ENCODE assay signal across 7 mouse cellular contexts in genomic region chr1:60179376-60179775, GRCm38 (mm10). TPM values are rescaled to one million over a fixed set of nuclear protein-coding genes. Genes with fewer than 3 reads are reported as not detected.
DNase-seq lines count a peak whose midpoint lies in the region; ATAC-seq lines count a peak whose summit lies in the region.

No protein-coding gene starts in this region.

- H3K27me3 ChIP-seq in megakaryocyte, embryonic 14.5 days (replicated peaks) = no peaks in the 10 kb centered on the region
- H3K27me3 ChIP-seq in intestine, embryonic 14.5 days (replicated peaks; ENCODE audit: control insufficient read depth, insufficient read depth, low read length) = no peaks in the 10 kb centered on the region
- H3K27me3 ChIP-seq in neural tube, embryonic 14.5 days (ENCODE audit: control insufficient read depth, insufficient read depth, low read length) = no peaks in the 10 kb centered on the region; the same call in 1 of the 2 replicates

- no peaks in the 10 kb centered on the region for H3K36me3 ChIP-seq in megakaryocyte, embryonic 14.5 days (replicated peaks; ENCODE audit: low read length)
- H3K36me3 ChIP-seq in intestine, embryonic 14.5 days (ENCODE audit: control insufficient read depth, insufficient read depth, low read length) = peaks cover 5% of the 10 kb centered on the region; the same call in 1 of the 2 replicates
- H3K36me3 ChIP-seq in neural tube, embryonic 14.5 days (ENCODE audit: control insufficient read depth, insufficient read depth, low read length) = no peaks in the 10 kb centered on the region

- peak overlapping the region; percentile 93; the same call in 1 of the 2 replicates for H3K27ac ChIP-seq in intestine, embryonic 14.5 days (ENCODE audit: low read depth)
- no peak overlapping the region for H3K27ac ChIP-seq in neural tube, embryonic 14.5 days (ENCODE audit: low read depth, low read length)

- peak; percentile 11 for DNase-seq in embryo, embryonic 11 days
- peak; percentile 65 for DNase-seq in intestine, embryonic 14.5 days (ENCODE audit: low spot score)
- no peak for DNase-seq in thymus, postnatal 4 days
- no peak for DNase-seq in layer of hippocampus, adult 11-12 months (ENCODE audit: low spot score)

- H3K4me2 ChIP-seq in intestine, embryonic 14.5 days (ENCODE audit: low read length) = peak overlapping the region; percentile 64
- peak overlapping the region; percentile 59 for H3K4me2 ChIP-seq in neural tube, embryonic 14.5 days (ENCODE audit: low read depth, low read length)

- H3K4me3 ChIP-seq in megakaryocyte, embryonic 14.5 days (replicated peaks) = peak overlapping the region; percentile 99
- peak overlapping the region; percentile 70 for H3K4me3 ChIP-seq in intestine, embryonic 14.5 days (ENCODE audit: low read depth, low read length)
- peak overlapping the region; percentile 89 for H3K4me3 ChIP-seq in neural tube, embryonic 14.5 days (ENCODE audit: low read depth, low read length)

- peak overlapping the region; percentile 65 for H3K9ac ChIP-seq in intestine, embryonic 14.5 days (ENCODE audit: low read length)
- peak overlapping the region; percentile 92; the same call in 1 of the 2 replicates for H3K9ac ChIP-seq in neural tube, embryonic 14.5 days (replicated peaks; ENCODE audit: low read depth, low read length)

- H3K4me1 ChIP-seq in megakaryocyte, embryonic 14.5 days = peaks cover 11% of the 10 kb centered on the region
- peaks cover 6% of the 10 kb centered on the region for H3K4me1 ChIP-seq in intestine, embryonic 14.5 days (replicated peaks; ENCODE audit: control insufficient read depth, insufficient read depth, low read length)
- peaks cover 6% of the 10 kb centered on the region; the same call in 1 of the 2 replicates for H3K4me1 ChIP-seq in neural tube, embryonic 14.5 days (ENCODE audit: control insufficient read depth, insufficient read depth, low read length)

- H3K9me3 ChIP-seq in megakaryocyte, embryonic 14.5 days = no peaks in the 10 kb centered on the region
- H3K9me3 ChIP-seq in intestine, embryonic 14.5 days (ENCODE audit: control insufficient read depth, low read length) = no peaks in the 10 kb centered on the region
- no peaks in the 10 kb centered on the region for H3K9me3 ChIP-seq in neural tube, embryonic 14.5 days (ENCODE audit: control insufficient read depth, low read length)

- 21% methylated on average over 4 of the region's 4 CpGs for WGBS in intestine, embryonic 14.5 days
- WGBS in neural tube, embryonic 14.5 days = 21% methylated on average over 4 of the region's 4 CpGs

- ATAC-seq in megakaryocyte, adult 5-6 weeks (ENCODE audit: poor library complexity, severe bottlenecking) = no peak
- no peak for ATAC-seq in intestine, embryonic 14.5 days (replicated peaks; ENCODE audit: low FRiP score, low TSS enrichment, low read depth)
- ATAC-seq in neural tube, embryonic 14.5 days (ENCODE audit: low read depth) = no peak

RNA-seq across cellular contexts. Expression of gene Nbeal1, which starts 1.0 kb away (rescaled TPM):
- polyA plus RNA-seq in megakaryocyte, embryonic 14.5 days (2012; ENCODE audit: insufficient read depth, low replicate concordance) = under 0.01 TPM in 1 of 2 replicates, not detected in the other
- 9.9 and 12.7 TPM in 2 replicates for total RNA-seq in megakaryocyte, adult 5-6 weeks (2015)
- total RNA-seq in megakaryocyte, adult 5-6 weeks (2017) = 8.5 and 13.1 TPM in 2 replicates
- polyA plus RNA-seq in intestine, embryonic 14.5 days (2014; fragmentation: Nextera tagmentation; extraction: Ambion mirVana) = 8.0 and 9.9 TPM in 2 replicates
- polyA plus RNA-seq in neural tube, embryonic 14.5 days (2014; fragmentation: Nextera tagmentation; extraction: Ambion mirVana) = 13.7 and 15.2 TPM in 2 replicates

Comparison
In these comparisons a context has a peak if more than half of its experiments do, and no peak if none do; other contexts are left out.
1. DNase-seq: peak in embryo, embryonic 11 days (single experiment) and intestine, embryonic 14.5 days (single experiment); none in thymus, postnatal 4 days (single experiment) and layer of hippocampus, adult 11-12 months (single experiment).
2. Peak in every context shown above with its lines, with median percentiles within 50 percentile points of each other: H3K4me3 ChIP-seq.